Mouse (Mus musculus) C2C12 (cell line): ENCODE results near the gene Ap5s1. TPM values are rescaled to one million over a fixed set of nuclear protein-coding genes. Genes with fewer than 3 reads are reported as not detected.

Experiments used
- H3K27me3 ChIP-seq: one replicate; pipeline ENCODE4 v1.6.1; 2011; ENCODE audit not compliant: control insufficient read depth, insufficient read depth, insufficient read length
- H3K36me3 ChIP-seq: one replicate; pipeline ENCODE4 v1.6.1; 2011; ENCODE audit not compliant: control insufficient read depth, insufficient read depth
- H3K4me3 ChIP-seq: one replicate; pipeline ENCODE4 v1.5.1; 2011; ENCODE audit warnings: mild to moderate bottlenecking, control low read depth; ENCODE audit not compliant: poor library complexity, insufficient read depth, severe bottlenecking
- H3K79me2 ChIP-seq: one replicate; pipeline ENCODE4 v1.6.1; 2011; ENCODE audit not compliant: control insufficient read depth, insufficient read depth
- H3K79me3 ChIP-seq: one replicate; pipeline ENCODE4 v1.6.1; 2011; ENCODE audit warnings: low read depth, control low read depth
- H3ac ChIP-seq: one replicate; pipeline ENCODE3; 2011; ENCODE audit warnings: low read depth; ENCODE audit not compliant: control insufficient read depth, insufficient read length
- CEBPB ChIP-seq: IDR thresholded peaks from one replicate; pipeline ENCODE4 v1.6.1; 2011; ENCODE audit warnings: low read depth, mild to moderate bottlenecking, control low read depth, moderate library complexity
- CTCF ChIP-seq: IDR thresholded peaks from one replicate; pipeline ENCODE4 v1.5.1; 2011; ENCODE audit not compliant: control insufficient read depth, insufficient read depth, insufficient read length
- FOSL1 ChIP-seq: IDR thresholded peaks from one replicate; pipeline ENCODE4 v1.8.0; 2011; ENCODE audit warnings: mild to moderate bottlenecking, low read length; ENCODE audit not compliant: poor library complexity, insufficient read depth, severe bottlenecking
- MAX ChIP-seq: IDR thresholded peaks from one replicate; pipeline ENCODE4 v1.6.1; 2011; ENCODE audit warnings: mild to moderate bottlenecking, control low read depth
- MYOD1 ChIP-seq: IDR thresholded peaks from one replicate; pipeline ENCODE4 v1.6.1; 2011; ENCODE audit warnings: low read depth; ENCODE audit not compliant: control insufficient read depth, insufficient read length
- MYOG ChIP-seq: IDR thresholded peaks from one replicate; pipeline ENCODE4 v1.6.1; 2011; ENCODE audit not compliant: control insufficient read depth, insufficient read length; ENCODE audit errors: extremely low read depth
- USF1 ChIP-seq: IDR thresholded peaks from one replicate; pipeline ENCODE4 v1.6.1; 2011; ENCODE audit warnings: low read depth, mild to moderate bottlenecking, control low read depth, moderate library complexity
- polyA plus RNA-seq: library from polyadenylated mRNA; unstranded; fragments of >200 nt; fragmentation: generic; extraction: Trizol; gene quantifications from one replicate; pipeline ENCODE4 v1.2.1, GENCODE M21; 2012; ENCODE audit warnings: missing spikeins

The Ap5s1 gene
- polyA plus RNA-seq, 1 experiment = 24.1 TPM

GRCm38 (mm10) chr2:131209969-131210792 lies 3.3 kb downstream of the Ap5s1 start:
- H3K79me2 ChIP-seq = peaks cover 20% of the 10 kb centered on the region
- H3K36me3 ChIP-seq = no peaks in the 10 kb centered on the region
- peaks cover 2% of the 10 kb centered on the region for H3K79me3 ChIP-seq
- H3ac ChIP-seq = peak overlapping the region; percentile 64
- peak overlapping the region; percentile 67 for H3K4me3 ChIP-seq
- TF ChIP-seq FOSL1 = no peak
- TF ChIP-seq CEBPB = peak; percentile 68
- peak; percentile 10 for TF ChIP-seq MYOD1
- TF ChIP-seq MAX = peak; percentile 80
- TF ChIP-seq MYOG = no peak
- peak; percentile 94 for TF ChIP-seq CTCF
- H3K27me3 ChIP-seq = no peaks in the 10 kb centered on the region

- Histone ChIP-seq H3K79me2 (peaks cover 20% of the 10 kb centered on the region), H3K27me3 (no peaks in the 10 kb centered on the region), H3K79me3 (peaks cover 2% of the 10 kb centered on the region), H3K4me3 (peak overlapping the region; percentile 67), H3ac (peak overlapping the region; percentile 64), H3K36me3 (no peaks in the 10 kb centered on the region)
- TF ChIP-seq USF1 (peak; percentile 68), MAX (no peak)
Measured at GRCm38 (mm10) chr2:131211026-131211615, 4.2 kb downstream of the Ap5s1 start.

DNA sequence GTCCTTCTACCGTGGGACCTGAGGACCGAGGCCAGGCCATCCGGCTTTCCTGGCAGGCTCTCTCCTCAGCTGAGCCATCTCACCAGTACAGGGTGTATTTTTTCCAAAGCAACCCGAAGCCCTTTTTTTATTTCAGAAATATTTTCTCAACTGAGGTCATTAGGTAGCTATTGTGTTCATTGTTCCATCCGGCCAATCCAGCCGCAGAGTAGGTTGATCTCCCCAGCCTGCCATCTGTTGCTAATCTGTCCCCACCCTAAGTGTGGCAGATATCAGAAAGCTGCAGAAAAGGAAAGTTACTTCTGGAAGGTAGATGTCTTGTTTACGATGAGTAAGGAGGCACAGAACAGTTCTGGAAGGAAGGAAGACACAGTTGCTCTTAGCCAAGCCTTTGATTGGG lies 6.9 kb downstream of the Ap5s1 start:
- no peak overlapping the region for H3K4me3 ChIP-seq
- no peak overlapping the region for H3ac ChIP-seq
- peaks cover 20% of the 10 kb centered on the region for H3K79me2 ChIP-seq
- no peaks in the 10 kb centered on the region for H3K27me3 ChIP-seq
- H3K79me3 ChIP-seq = peaks cover 2% of the 10 kb centered on the region
- TF ChIP-seq USF1 (no peak), CTCF (no peak), MYOG (no peak), MYOD1 (no peak), FOSL1 (no peak), MAX (no peak), CEBPB (no peak)
- no peaks in the 10 kb centered on the region for H3K36me3 ChIP-seq

DNA sequence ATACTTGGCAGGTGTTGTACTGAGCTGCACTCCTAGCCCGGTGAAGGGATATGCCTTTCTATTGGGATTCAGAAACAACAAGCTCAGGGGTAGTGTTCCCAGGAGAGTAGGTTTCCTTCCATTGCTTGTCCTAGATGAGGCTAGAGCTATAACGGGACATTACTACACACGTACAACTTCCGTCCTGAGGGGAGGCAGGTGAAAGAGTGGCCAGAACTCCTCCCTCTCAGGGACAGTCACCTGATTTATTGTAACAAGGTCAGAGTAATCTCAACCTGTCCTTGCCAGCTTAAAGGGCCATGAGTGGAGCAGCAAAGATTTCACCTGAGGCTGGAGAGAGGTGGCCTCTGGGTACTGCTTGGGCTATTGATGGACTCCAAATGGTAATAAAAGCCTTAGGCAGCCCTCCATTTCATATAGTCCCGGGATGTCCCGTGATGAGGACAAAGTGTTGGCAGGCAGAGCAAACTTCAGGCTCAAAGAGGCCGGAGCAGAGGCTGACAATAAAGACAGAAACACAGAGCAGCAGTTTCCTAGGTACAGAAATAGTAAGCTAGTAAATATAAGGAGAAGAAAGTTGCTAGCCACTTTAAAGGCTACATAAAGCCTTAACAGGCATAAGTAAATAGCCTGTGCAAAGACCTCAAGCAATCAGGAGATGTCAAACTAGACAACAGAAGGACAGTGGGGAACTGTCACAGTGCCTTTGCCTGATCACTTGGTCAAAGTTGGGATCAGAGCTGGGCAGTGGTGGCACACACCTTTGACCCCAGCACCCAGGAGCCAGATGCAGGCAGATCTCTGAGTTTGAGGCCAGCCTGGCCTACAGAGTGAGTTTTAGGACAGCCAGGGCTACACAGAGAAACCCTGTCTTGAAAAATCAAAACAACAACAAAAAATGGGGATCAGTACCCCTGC lies 9.3 kb downstream of the Ap5s1 start:
- Histone ChIP-seq H3K27me3 (no peaks in the 10 kb centered on the region), H3ac (no peak overlapping the region), H3K79me3 (peaks cover 2% of the 10 kb centered on the region), H3K36me3 (no peaks in the 10 kb centered on the region), H3K79me2 (peaks cover 11% of the 10 kb centered on the region), H3K4me3 (no peak overlapping the region)
- TF ChIP-seq MAX (no peak), MYOG (no peak), USF1 (no peak), MYOD1 (no peak), CEBPB (no peak), CTCF (no peak), FOSL1 (no peak)

- TF ChIP-seq USF1 = no peak
- TF ChIP-seq FOSL1 = no peak
- TF ChIP-seq MAX = no peak
- TF ChIP-seq MYOD1 = no peak
- no peak for TF ChIP-seq MYOG
- TF ChIP-seq CTCF = no peak
- TF ChIP-seq CEBPB = no peak
- Histone ChIP-seq H3K36me3 (no peaks in the 10 kb centered on the region), H3ac (no peak overlapping the region), H3K27me3 (no peaks in the 10 kb centered on the region), H3K4me3 (no peak overlapping the region), H3K79me3 (no peaks in the 10 kb centered on the region), H3K79me2 (no peaks in the 10 kb centered on the region)
Measured at GRCm38 (mm10) chr2:131220030-131220429, 13.2 kb downstream of the Ap5s1 start.
